Mouse (Mus musculus): ENCODE results near the gene Etv6. TPM values are rescaled to one million over a fixed set of nuclear protein-coding genes. Genes with fewer than 3 reads are reported as not detected.

The Etv6 gene
- polyA plus RNA-seq, 1 experiment from 2014 or later, result 5.3 TPM

- Histone ChIP-seq H3K36me3 (no peaks in the 10 kb centered on the region), H3K27ac (replicated peaks) (peak overlapping the region; percentile 34), H3K4me1 (replicated peaks) (peaks cover 35% of the 10 kb centered on the region), H3K4me2 (no peak overlapping the region), H3K27me3 (no peaks in the 10 kb centered on the region), H3K4me3 (no peak overlapping the region), H3K9ac (no peak overlapping the region), H3K9me3 (no peaks in the 10 kb centered on the region)
- WGBS, result 36% methylated on average over 7 of the region's 7 CpGs
- peak; percentile 68; the same call in 1 of the 2 replicates for ATAC-seq (ENCODE audit: low FRiP score, low read depth)
Measured at GRCm38 (mm10) chr6:134189575-134190132, 154.2 kb downstream of the Etv6 start.

- Histone ChIP-seq H3K9ac (no peak overlapping the region), H3K27ac (replicated peaks) (no peak overlapping the region), H3K9me3 (no peaks in the 10 kb centered on the region), H3K4me3 (no peak overlapping the region), H3K4me1 (replicated peaks) (peaks cover 35% of the 10 kb centered on the region), H3K36me3 (no peaks in the 10 kb centered on the region), H3K27me3 (no peaks in the 10 kb centered on the region), H3K4me2 (no peak overlapping the region)
- WGBS, result 35% methylated on average over 7 of the region's 7 CpGs
- no peak for ATAC-seq (ENCODE audit: low FRiP score, low read depth)
Measured at GRCm38 (mm10) chr6:134190597-134191278, 155.2 kb downstream of the Etv6 start.

- Histone ChIP-seq H3K36me3 (no peaks in the 10 kb centered on the region), H3K9ac (no peak overlapping the region), H3K4me3 (no peak overlapping the region), H3K4me1 (replicated peaks) (peaks cover 35% of the 10 kb centered on the region), H3K27me3 (no peaks in the 10 kb centered on the region), H3K4me2 (no peak overlapping the region), H3K27ac (replicated peaks) (no peak overlapping the region), H3K9me3 (no peaks in the 10 kb centered on the region)
- no peak for ATAC-seq (ENCODE audit: low FRiP score, low read depth)
Measured at GRCm38 (mm10) chr6:134192710-134193109, 157.2 kb downstream of the Etv6 start.

- ATAC-seq (ENCODE audit: low FRiP score, low read depth), result no peak
- Histone ChIP-seq H3K4me3 (no peak overlapping the region), H3K4me1 (replicated peaks) (peaks cover 5% of the 10 kb centered on the region), H3K4me2 (no peak overlapping the region), H3K9ac (no peak overlapping the region), H3K9me3 (no peaks in the 10 kb centered on the region), H3K27me3 (no peaks in the 10 kb centered on the region), H3K36me3 (no peaks in the 10 kb centered on the region), H3K27ac (replicated peaks) (no peak overlapping the region)
- 100% methylated on average over 1 of the region's 1 CpGs for WGBS
Measured at GRCm38 (mm10) chr6:134199895-134200294, 164.4 kb downstream of the Etv6 start.

GRCm38 (mm10) chr6:134200577-134200976 lies 165.1 kb downstream of the Etv6 start:
- Histone ChIP-seq H3K9ac (no peak overlapping the region), H3K4me1 (replicated peaks) (peaks cover 5% of the 10 kb centered on the region), H3K36me3 (no peaks in the 10 kb centered on the region), H3K27me3 (no peaks in the 10 kb centered on the region), H3K4me3 (no peak overlapping the region), H3K27ac (replicated peaks) (no peak overlapping the region), H3K9me3 (no peaks in the 10 kb centered on the region), H3K4me2 (no peak overlapping the region)
- 67% methylated on average over 10 of the region's 10 CpGs for WGBS
- ATAC-seq (ENCODE audit: low FRiP score, low read depth), result no peak

- Histone ChIP-seq H3K4me1 (replicated peaks) (peaks cover 8% of the 10 kb centered on the region), H3K4me2 (no peak overlapping the region), H3K9me3 (no peaks in the 10 kb centered on the region), H3K4me3 (no peak overlapping the region), H3K9ac (no peak overlapping the region), H3K27ac (replicated peaks) (no peak overlapping the region), H3K27me3 (no peaks in the 10 kb centered on the region), H3K36me3 (no peaks in the 10 kb centered on the region)
- WGBS, result 96% methylated on average over 5 of the region's 5 CpGs
- no peak for ATAC-seq (ENCODE audit: low FRiP score, low read depth)
Measured at GRCm38 (mm10) chr6:134202176-134202575, 166.7 kb downstream of the Etv6 start.

GRCm38 (mm10) chr6:134205163-134205562 lies 169.7 kb downstream of the Etv6 start:
- H3K9me3 ChIP-seq, result no peaks in the 10 kb centered on the region
- no peak for ATAC-seq (ENCODE audit: low FRiP score, low read depth)
- H3K27ac ChIP-seq (replicated peaks), result no peak overlapping the region
- H3K4me3 ChIP-seq, result no peak overlapping the region
- 94% methylated on average over 10 of the region's 11 CpGs for WGBS
- H3K36me3 ChIP-seq, result no peaks in the 10 kb centered on the region
- H3K9ac ChIP-seq, result no peak overlapping the region
- peaks cover 26% of the 10 kb centered on the region for H3K4me1 ChIP-seq (replicated peaks)
- H3K27me3 ChIP-seq, result no peaks in the 10 kb centered on the region
- H3K4me2 ChIP-seq, result no peak overlapping the region

GRCm38 (mm10) chr6:134205726-134206125 lies 170.2 kb downstream of the Etv6 start:
- no peak overlapping the region for H3K4me2 ChIP-seq
- peaks cover 25% of the 10 kb centered on the region for H3K4me1 ChIP-seq (replicated peaks)
- WGBS, result 85% methylated on average over 5 of the region's 5 CpGs
- no peak overlapping the region for H3K27ac ChIP-seq (replicated peaks)
- H3K36me3 ChIP-seq, result no peaks in the 10 kb centered on the region
- H3K9ac ChIP-seq, result no peak overlapping the region
- no peak for ATAC-seq (ENCODE audit: low FRiP score, low read depth)
- H3K27me3 ChIP-seq, result no peaks in the 10 kb centered on the region
- H3K4me3 ChIP-seq, result no peak overlapping the region
- no peaks in the 10 kb centered on the region for H3K9me3 ChIP-seq

- no peak overlapping the region for H3K4me2 ChIP-seq
- H3K4me1 ChIP-seq (replicated peaks), result peaks cover 28% of the 10 kb centered on the region
- no peaks in the 10 kb centered on the region for H3K27me3 ChIP-seq
- H3K36me3 ChIP-seq, result no peaks in the 10 kb centered on the region
- no peak overlapping the region for H3K9ac ChIP-seq
- 83% methylated on average over 5 of the region's 5 CpGs for WGBS
- H3K27ac ChIP-seq (replicated peaks), result no peak overlapping the region
- no peak for ATAC-seq (ENCODE audit: low FRiP score, low read depth)
- H3K9me3 ChIP-seq, result no peaks in the 10 kb centered on the region
- H3K4me3 ChIP-seq, result no peak overlapping the region
Measured at GRCm38 (mm10) chr6:134206251-134206650, 170.8 kb downstream of the Etv6 start.

DNA sequence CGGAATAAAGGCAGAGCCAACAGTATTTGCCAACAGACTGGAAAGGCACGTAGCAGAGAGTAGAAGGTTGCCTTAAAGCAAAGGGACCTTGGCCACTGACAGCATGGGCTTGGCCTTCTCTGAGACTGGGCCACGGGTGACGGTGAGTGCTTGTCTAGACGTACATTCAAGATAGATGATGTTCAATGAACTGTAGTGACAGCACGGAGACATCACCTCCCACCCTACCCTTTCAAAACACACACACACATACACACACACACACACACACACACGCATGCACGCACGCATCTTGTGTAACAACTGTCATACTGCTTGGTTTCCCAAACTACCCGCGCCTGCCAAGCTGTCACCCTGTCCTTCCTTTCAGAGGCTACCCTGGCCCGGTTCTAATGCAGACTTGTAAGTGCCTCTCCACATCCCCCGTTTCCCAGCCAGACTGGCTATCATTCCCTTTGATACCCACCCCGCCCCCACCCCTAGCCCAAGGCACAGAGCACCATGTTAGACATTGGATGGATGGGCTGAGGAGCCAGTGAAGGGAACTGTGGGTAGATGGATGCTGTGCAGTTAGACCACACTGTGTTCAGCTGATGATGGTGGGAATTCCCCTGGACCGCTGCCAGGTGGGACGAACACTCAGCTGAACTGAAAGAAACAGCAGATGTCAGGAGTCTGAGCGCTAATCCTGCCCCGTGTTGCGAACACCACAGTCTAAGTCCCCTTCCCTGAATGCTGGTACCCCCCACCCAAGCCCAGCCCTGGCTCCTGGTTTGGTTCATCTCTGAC lies 172.1 kb downstream of the Etv6 start:
- Histone ChIP-seq H3K36me3 (no peaks in the 10 kb centered on the region), H3K4me3 (no peak overlapping the region), H3K27me3 (no peaks in the 10 kb centered on the region), H3K4me1 (replicated peaks) (peaks cover 29% of the 10 kb centered on the region), H3K27ac (replicated peaks) (peak overlapping the region; percentile 70), H3K4me2 (peak overlapping the region; percentile 36), H3K9ac (no peak overlapping the region), H3K9me3 (no peaks in the 10 kb centered on the region)
- WGBS, result 52% methylated on average over 19 of the region's 19 CpGs
- ATAC-seq (ENCODE audit: low FRiP score, low read depth), result peak; percentile 88

GRCm38 (mm10) chr6:134208180-134208952 lies 172.9 kb downstream of the Etv6 start:
- WGBS, result 40% methylated on average over 14 of the region's 14 CpGs
- Histone ChIP-seq H3K4me1 (replicated peaks) (peaks cover 29% of the 10 kb centered on the region), H3K9ac (no peak overlapping the region), H3K27ac (replicated peaks) (peak overlapping the region; percentile 70), H3K36me3 (no peaks in the 10 kb centered on the region), H3K9me3 (no peaks in the 10 kb centered on the region), H3K4me2 (peak overlapping the region; percentile 36), H3K4me3 (no peak overlapping the region), H3K27me3 (no peaks in the 10 kb centered on the region)
- ATAC-seq (ENCODE audit: low FRiP score, low read depth), result peak; percentile 63
